Mouse (Mus musculus): ENCODE results near the gene Ctu1.
A peak's percentile ranks its signal among the peaks of the same experiment; 100 is the strongest.
"Not testable (repeated sequence)": the region's sequence is repeated elsewhere in the genome, so short reads cannot be mapped to it uniquely, and the experiment has no call there.

The Ctu1 gene

GRCm38 (mm10) chr7:43671809-43672580 is at the start of gene Ctu1:
Ctu1 (plus strand) TSS chr7:43672016.
- peak; percentile 98 for DNase-seq

GRCm38 (mm10) chr7:43622927-43623326 is 48.9 kb upstream of the Ctu1 start:
- no peak for DNase-seq

GRCm38 (mm10) chr7:43623819-43624218 is 48.0 kb upstream of the Ctu1 start:
- DNase-seq, result no peak

GRCm38 (mm10) chr7:43625065-43625464 is 46.8 kb upstream of the Ctu1 start:
- DNase-seq, result no peak

- DNase-seq, result no peak
These were observed 45.9 kb upstream of the Ctu1 start for GRCm38 (mm10) chr7:43625794-43626422.

GRCm38 (mm10) chr7:43633940-43634339 is 37.9 kb upstream of the Ctu1 start:
- no peak for DNase-seq

- DNase-seq, result no peak
These were observed 37.3 kb upstream of the Ctu1 start, which contains the start of gene Ceacam18 for GRCm38 (mm10) chr7:43634500-43634899. Ceacam18 (plus strand) TSS chr7:43634707.

GRCm38 (mm10) chr7:43636194-43636593 is 35.6 kb upstream of the Ctu1 start:
- DNase-seq, result no peak

GRCm38 (mm10) chr7:43637118-43637517 is 34.7 kb upstream of the Ctu1 start:
- DNase-seq, result no peak

GRCm38 (mm10) chr7:43642587-43642986 is 29.2 kb upstream of the Ctu1 start:
- peak; percentile 10 for DNase-seq

GRCm38 (mm10) chr7:43643046-43643652 is 28.7 kb upstream of the Ctu1 start:
- DNase-seq, result no peak

GRCm38 (mm10) chr7:43652683-43653082 is 19.1 kb upstream of the Ctu1 start:
- DNase-seq, result no peak

GRCm38 (mm10) chr7:43654519-43654918 is 17.3 kb upstream of the Ctu1 start:
- DNase-seq, result no peak

GRCm38 (mm10) chr7:43656232-43656631 is 15.6 kb upstream of the Ctu1 start:
- no peak for DNase-seq

GRCm38 (mm10) chr7:43660002-43660401 is 11.8 kb upstream of the Ctu1 start, which contains the start of gene Siglece:
Siglece (minus strand) TSS chr7:43660161.
- DNase-seq, result no peak

GRCm38 (mm10) chr7:43662804-43663203 is 9.0 kb upstream of the Ctu1 start:
- DNase-seq, result no peak

- DNase-seq, result not testable (repeated sequence)
These were observed 4.6 kb upstream of the Ctu1 start for GRCm38 (mm10) chr7:43667221-43667620.

- DNase-seq, result no peak
These were observed 3.2 kb upstream of the Ctu1 start for GRCm38 (mm10) chr7:43668582-43668981.

- peak; percentile 26 for DNase-seq
These were observed 580 bp upstream of the Ctu1 start for GRCm38 (mm10) chr7:43671064-43671808.

GRCm38 (mm10) chr7:43672581-43673260 is 905 bp downstream of the Ctu1 start:
- DNase-seq, result peak; percentile 33

GRCm38 (mm10) chr7:43675091-43675490 is 3.3 kb downstream of the Ctu1 start:
- DNase-seq, result no peak

- DNase-seq, result peak; percentile 49
These were observed 6.7 kb downstream of the Ctu1 start for GRCm38 (mm10) chr7:43678517-43678916.

All from kidney, adult 9 months (tissue).